Mouse (Mus musculus) left cerebral cortex, adult 18-20 months (tissue): ENCODE measurements around the gene Cd274. TPM values are rescaled to one million over a fixed set of nuclear protein-coding genes. Genes with fewer than 3 reads are reported as not detected.

Source experiments
- DNase-seq, 2 experiments: peaks; one replicate each; pipeline ENCODE4 v3.0.0; 2021 to 2022; ENCODE audit warnings: low spot score in 2 of 2, mixed read lengths in 1 of 2
- long read RNA-seq, 2 experiments: library from polyadenylated mRNA; stranded (forward); transcript quantifications; one replicate each; pipeline ENCODE4 v2.0.0; 2021
- total RNA-seq, 2 experiments: library from RNA; stranded (reverse); gene quantifications; 2 replicates each; pipeline ENCODE4 v1.2.3; 2021

The Cd274 gene
- total RNA-seq = 1 to 10 TPM; 1.3 to 1.8 TPM
- long read RNA-seq, experiment 1 = 0 reads
- long read RNA-seq, experiment 2 = 0 reads

DNA sequence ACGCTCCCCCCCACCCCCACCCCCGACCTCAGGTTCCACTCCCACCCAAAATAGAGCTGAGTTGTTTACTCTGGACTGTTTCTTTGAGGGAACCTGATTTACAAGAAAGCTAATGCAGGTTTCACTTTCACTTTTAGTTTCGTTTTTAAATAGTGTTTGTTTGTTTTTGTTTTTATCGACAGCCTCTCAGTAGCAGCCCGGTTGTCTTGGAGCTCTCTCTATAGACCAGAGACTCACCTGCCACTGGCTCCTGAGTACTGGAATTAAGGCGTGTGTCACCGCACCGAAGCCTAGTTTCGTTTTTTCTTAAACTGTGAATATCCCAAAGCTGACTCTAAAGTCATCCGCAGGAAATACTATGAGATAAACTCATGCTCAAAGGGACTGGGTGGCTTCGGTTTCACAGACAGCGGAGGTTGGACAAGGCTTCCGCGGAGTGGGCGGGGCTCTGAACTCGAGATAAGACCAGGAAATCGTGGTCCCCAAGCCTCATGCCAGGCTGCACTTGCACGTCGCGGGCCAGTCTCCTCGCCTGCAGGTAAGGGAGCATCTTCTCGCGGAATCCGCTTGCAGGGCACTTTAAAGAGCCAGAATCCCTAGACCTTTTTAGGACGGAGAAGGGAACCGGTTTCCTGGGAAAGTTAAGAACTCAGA is at the start of gene Cd274, which contains the start of gene Plgrkt:
TSS of gene Cd274 (plus strand) at position 487 of the 654 bp plus-strand sequence.
TSS of gene Plgrkt (minus strand) at position 422 of the 654 bp plus-strand sequence.
- DNase-seq = peak; percentile 53 to 54

DNA sequence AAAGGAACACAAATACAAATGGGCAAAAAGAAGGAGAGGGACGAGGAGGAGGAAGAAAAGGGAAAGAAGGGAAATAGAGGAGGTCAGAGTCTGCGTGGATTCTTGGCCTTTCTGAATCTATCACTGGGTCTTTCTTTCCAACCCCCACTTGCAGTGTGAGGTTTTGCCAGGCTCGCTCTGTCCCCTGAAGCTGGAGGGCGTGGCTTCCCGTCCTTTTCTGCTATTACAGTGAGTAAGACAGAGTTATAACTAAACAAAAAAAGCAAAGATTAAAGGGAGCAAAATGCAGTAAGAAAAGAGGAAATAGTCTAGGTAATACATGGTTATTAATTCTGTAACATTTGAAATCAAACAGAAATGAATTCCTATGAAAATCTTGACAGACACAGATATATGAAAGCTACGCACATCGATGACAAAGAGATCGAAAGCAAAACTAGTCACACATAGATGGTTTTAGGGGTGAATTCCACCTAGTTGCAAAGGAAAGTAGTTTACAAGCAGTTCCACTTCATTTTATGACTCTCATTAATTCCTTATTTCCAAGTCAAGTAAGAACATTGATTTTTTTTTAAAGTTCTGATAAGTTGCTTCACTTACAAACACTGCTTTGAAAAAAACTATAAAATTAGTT is 43.7 kb upstream of the Cd274 start:
- DNase-seq = no peak

DNA sequence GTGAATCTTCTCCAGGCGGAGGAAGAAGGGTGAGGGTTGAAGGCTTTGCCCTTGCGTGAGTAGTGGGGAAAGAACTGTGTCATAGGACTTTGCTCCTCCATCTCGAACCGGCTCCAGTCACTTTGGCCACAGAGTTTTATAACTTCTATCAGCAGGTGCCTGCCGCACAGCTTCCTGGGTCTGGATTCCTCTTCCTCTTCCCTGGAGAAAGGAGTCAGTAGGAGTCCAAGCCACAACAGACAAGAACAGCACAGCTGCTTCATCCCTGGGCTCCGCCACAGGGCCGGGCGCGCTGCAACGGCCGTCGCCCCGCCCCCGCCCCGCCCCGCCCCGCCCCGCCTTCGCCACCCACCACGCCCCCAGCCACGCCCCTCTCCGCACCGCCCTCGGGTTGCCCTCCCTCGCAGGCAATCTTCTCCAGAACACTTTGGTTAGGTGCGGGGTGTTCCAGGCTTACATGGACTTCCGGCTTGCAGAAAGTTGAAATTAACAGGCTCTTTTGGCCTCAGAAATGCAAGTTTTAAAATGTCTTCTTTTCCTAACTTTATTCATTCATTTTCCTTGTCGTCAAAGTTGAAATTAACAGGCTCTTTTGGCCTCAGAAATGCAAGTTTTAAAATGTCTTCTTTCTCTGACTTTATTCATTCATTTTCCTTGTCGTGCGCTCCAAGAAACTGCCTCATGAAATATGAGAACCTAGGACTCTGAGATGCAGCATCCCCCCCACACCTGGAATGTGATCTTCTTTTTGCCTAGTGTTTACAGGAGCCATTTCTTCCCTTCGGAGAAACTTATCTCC is 42.0 kb upstream of the Cd274 start, which contains the start of gene Insl6:
TSS of gene Insl6 (minus strand) at position 304 of the 799 bp plus-strand sequence.
- peak; percentile 17 to 19 for DNase-seq

DNA sequence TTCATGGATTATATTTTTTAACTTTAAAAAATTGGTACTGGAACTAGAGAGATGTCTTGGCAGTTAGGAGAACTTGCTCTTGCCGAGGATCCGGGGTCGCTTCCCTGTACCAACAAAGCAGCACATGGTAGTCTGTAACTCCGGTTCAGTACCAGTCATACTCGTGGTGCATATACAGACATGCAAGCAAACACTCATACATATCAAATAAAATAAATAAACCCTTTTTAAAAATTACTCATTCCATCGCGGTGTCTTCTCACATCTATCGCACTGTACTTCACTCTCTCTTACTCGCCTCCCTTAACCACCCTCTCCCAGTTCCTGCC is 41.4 kb upstream of the Cd274 start:
- DNase-seq = no peak

DNA sequence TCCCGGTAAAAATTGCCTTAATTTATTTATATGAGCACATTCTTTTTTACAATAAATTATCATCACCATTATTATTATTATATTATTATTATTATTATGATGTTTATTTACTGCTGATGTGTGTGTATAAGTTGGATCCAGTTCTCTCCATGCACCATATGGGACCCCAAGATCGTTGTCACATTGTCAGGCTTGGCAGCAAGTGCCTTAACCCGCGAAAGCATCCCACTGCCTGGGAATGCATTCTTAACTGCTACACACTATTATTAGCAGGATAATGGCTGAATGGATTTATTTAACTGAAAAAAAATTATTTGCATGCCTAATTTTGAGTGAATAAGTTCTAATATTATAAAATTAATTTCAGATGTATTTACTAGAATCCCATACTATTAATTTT is 40.9 kb upstream of the Cd274 start:
- no peak for DNase-seq

DNA sequence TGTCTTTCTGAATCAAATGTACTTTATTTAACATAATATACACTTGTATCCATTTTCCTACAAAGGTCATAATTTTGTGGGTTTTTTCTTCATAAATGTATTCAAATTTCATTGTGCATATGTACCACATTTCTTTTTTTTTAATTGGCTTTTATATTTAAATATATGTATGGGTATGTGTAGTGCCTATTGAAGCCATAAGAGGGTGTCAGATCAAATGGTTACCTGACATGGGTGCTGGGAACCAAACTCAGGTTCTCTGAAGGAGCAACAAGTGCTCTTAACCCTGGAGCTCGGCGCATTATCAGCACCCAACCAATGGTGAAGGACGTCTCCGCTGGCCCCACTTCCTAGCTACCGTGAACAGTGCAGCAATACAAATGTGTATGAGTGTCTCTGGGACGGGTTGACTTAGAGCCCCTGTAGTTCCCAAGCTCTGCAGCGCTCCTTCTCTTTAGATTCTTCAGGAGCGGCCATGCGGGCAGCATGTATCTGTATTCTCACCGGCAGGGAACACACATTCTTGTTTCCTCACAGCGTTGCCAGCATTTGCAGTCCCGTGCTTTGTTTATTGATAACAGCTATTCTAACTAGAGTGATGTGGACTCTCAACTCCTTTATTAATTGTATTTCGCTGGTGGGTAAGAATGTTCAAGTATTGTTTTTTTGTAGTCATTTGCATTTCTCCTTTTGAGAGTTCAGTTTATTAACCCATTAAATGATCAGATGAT is 40.3 kb upstream of the Cd274 start:
- no peak for DNase-seq

DNA sequence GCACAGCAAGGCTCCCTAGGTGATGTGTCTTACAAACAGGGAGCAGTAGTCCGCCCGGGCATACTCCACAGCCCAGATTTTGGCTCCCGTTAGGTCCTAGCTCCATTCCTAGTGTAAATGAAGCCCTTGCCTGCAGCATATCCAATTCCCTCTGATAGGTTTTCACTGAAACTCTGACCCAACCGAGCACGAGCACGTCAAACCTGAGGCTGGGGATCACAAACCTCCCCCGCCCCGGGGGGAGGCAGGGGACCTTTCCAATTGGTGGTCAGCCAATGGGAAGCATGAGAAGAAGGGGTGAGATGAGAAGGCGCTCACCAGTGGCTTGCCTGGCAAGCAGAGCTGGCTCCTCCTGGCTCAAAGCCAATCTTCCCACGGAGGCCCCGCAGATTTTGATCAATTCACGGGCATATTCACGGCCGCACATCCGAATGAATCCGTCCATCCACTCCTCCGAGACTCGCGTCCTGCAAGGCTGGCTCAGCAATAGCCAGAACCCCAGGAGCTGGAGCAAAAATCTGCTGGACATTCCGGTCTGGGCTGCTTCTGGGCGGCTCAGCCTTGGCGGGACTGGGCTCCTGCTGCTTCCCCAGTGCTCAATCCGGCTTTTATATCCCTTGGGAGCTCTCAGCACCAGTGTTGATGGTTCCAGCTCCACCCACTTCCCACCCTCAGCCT is 33.0 kb upstream of the Cd274 start, which contains the start of gene Rln1:
TSS of gene Rln1 (minus strand) at position 603 of the 678 bp plus-strand sequence.
- DNase-seq = peak; percentile 26 to 30

DNA sequence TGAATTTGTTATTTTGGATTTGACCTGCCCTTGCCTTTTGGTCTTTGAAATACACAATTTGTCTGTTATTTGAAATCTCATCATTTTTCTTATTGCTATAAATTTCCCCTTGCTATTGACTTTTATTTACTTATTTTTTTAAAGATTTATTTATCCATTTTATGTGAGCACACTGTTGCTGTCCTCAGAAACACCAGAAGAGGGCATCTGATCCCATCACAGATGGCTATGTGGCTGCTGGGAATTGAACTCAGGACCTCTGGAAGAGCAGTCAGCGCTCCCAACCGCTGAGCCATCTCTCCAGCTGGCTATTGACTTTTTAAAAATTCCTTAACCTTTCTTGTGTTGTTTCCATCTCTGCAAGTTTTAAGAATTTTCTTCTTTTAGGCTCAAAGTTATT is 30.6 kb upstream of the Cd274 start:
- DNase-seq = no peak

DNA sequence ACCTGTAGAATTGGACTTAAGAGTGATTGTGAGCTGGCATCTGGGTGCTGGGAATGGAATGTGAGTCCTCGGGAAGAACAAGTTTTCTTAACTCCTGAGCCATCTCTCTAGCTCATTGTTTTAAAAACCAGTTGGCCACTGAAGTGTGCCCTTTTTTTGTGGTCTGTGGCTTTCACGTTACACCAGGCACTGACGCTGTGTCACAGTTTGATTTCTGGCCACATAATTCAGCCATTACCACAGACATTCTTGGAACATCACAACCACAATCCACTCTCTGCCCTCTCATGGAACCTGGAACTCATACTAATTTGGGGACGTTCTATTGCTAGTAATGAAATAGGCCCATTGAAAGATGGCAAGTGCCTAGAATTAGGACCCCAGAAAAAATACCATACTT is 26.2 kb upstream of the Cd274 start:
- no peak for DNase-seq

DNA sequence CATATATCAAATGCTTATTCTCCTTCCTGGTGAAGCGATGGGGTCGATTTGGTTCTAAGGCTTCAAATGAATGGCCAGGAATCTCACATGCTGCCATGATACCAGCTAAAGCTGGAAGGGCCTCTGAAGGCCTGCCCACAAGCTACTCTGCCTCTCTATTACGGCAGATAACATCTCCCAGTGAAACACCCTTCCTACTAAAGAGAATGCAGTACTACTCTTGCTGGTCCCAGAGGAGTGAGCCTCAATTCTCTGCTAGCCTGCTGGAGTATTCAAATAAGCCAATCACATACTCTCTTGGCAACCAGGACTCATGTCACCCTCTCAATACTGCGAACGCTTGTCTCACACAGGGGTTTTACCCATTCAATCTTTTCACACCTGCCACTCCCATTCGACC is 25.0 kb upstream of the Cd274 start:
- no peak for DNase-seq

DNA sequence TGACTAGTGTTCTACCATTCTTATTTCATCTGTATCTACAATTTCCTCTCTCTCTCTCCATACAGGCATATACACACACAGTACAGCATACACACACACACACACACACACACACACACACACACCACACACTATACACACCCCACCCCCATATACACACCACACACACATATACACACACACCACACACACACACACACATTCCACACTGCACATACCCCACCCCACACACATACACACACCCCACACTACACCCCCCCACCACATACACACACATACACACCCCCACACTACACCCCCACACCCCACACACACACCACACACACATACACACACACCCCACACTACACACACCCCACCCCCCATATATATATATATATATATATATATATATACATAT is 22.4 kb upstream of the Cd274 start:
- no peak for DNase-seq

DNA sequence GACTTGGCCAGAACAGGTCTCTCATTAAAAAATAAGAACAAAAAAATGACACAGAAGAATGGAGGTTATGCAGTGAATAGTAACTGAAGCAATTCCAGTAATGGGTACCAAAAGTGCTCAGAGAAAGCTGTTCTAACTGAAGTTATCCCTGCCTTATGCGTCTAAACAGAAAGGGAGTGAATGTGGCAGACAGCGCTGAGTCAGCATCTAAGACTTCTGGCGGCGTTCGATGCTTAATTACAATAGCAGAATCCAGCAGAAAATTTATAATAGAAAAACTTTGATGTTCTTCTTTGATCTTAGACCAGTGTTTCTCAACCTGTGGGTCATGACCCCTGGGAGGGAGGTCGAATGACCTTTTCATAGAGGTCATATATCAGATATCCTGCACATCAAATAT is 21.6 kb upstream of the Cd274 start:
- no peak for DNase-seq

DNA sequence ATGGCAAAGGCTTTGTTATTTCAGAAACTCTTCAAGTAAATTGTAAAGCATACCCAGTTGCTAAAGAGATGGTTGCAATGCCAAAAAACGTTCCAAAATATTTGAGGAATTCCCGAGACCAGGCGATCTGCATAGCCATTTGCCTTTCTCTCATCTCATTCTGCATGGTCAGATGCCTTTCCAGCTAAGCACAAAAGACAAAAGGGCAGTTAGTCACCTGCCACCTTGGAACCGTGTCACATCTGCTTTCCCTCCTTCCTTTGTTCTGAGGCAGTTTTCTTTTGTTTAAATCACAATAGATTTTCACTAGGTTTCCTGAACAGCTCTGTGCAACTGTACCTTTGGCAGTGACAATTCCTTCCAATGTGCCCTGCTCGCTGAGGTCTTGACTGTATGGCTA is 16.3 kb upstream of the Cd274 start:
- no peak for DNase-seq

DNA sequence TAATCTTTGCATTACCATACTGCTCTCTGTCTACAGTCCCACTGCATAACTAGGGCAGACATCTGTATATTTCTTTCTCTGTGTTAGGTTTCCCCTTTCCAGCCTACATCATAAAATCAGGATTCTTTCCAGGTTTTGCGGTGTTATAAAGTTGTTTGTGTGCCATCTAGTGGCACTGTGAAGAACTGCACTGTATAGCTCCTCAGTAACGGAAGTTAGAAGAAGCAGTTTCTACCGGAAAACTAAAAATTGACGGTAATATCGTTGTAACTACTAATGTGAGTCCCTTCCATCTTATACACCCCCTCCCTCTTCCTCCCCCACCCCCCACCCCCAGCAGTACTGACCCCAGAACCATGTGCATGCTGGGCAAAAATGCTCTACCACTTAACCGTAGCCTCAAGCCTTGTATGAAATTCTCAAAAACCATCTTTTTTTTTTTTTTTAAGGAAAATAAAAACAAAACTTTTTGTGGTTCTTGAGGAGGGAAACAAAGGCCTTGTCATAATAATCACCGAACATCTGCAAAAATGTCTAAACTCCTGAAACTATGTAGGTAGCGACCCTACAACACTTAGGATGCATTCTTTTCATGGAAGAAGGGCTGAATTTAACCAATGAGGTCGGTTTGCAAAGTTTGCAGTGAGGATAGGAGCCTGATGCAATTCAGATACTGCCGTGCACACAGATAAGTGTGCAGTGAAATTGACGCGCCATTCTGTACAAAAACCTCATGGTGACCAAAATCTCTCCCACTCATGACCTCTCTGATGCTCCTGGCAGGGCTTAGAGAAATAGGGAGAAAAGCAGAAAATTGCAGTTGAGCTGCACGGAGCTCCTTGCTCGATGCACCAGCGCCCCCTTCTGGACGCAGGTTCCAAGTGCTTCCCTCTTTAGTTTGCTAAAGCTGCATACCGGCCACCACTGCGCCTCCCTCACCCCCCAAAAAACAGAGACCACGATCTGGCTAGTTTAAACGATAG is 12.1 kb upstream of the Cd274 start:
- peak; percentile 85 to 95 for DNase-seq

DNA sequence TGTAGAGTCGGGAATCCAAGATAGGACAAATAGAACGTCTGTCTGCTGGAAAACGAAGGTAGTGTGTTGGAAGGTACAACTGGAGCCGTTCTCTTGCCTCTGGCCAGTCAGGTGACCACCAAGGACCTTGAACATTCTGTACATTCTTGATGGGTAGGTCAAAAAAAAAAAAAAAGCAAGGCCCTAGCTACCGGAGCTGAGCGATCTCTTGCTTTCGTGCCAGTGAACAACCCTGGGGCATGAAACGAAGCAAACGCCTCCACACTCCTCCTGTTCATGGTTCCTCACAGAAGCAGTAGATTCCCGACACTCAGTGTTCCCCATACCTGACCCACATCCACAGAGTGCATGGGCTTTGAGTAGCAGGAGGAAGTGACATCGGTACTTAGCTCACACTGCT is 11.0 kb upstream of the Cd274 start:
- no peak for DNase-seq

DNA sequence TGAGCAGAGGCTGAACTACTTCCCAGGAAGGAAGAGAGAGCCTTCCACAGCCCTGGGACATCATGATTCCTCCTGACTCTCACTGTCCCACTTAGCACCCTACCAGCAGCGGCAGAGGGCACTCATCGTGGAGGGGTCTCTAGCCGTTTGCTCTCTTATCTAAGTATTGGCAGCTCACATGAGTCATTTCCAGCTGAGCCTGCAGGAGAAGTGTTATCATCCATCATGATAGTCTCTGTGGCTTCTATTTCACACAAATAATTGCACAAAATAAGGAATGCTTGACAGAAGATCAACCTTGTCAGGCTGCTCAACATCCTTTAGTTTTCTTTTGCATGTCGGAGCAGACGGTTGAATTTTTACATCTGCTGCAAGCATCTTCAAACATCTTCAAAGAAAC is 7.0 kb upstream of the Cd274 start:
- no peak for DNase-seq

DNA sequence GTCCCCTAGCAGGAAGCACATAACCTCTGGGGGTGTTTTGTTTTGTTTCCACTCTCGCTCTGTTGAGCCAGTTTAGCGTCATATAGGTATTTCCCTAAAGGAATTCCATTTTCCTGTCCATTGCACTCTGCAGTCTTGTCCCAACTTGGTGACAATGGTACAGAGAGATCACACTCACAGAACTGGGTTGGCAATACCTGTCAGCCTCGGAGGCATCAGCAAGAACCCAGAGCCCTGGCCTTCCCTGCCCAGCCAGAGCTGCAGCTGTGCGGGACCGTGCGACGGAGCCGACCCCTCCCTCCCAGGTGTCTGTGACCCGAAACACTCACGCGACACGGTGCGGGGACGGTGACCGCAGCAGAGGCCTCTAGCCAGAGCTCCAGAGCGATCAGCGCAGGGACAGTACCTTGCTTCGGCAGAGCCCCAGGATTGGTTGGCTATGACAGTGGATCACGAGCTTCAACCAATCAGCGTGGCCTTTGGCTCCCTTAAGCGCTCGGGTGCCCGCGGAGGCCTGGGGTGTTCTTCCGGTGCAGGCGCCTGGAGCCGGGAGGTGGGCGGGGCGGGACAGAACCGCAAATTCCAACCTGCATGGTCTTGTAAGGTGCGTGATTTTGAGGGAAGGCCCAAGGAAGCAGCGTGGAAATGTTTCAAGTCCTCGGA is 5.7 kb upstream of the Cd274 start:
- DNase-seq = peak; percentile 89 to 94

DNA sequence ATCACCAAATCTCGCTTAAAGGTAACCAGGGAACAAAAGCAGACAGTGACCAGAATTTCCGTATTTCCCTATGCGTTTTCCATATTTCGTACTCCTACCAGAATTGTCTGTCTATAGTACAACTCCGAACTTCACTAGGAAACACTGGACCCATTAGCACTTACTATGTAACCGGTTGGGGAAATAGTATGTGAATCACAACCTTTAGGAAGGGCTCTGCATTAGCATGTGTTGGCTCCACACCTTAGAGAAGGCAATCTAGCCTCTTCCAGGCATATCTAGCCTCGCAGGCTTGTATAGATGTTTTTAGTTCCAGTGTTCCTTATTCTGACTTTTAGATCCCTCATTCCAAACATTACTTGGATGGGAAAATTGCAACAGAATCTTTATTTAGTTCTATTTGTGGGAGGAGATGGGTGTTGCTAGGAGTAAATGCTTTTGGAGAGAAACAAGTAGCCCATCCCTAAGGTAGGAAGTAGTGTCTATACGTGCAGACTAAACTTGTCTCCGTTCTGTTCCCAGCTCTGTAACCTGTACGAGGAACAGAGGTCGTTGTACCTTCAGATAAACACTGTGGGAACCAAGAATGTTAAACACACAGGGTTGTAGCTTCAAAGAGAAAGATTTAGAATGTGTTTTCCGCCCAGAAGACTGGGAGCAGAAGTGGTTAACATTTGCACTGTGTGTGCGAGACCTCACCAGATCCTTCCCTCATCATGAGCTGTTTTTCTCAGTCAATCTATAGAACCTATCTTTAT is 4.9 kb upstream of the Cd274 start:
- DNase-seq = no peak
